Mouse (Mus musculus) liver, embryonic 12.5 days (tissue): ENCODE measurements around the gene Eps8. TPM values are rescaled to one million over a fixed set of nuclear protein-coding genes. Genes with fewer than 3 reads are reported as not detected.
A peak's percentile ranks its signal among the peaks of the same experiment; 100 is the strongest.

Experiments used
- ATAC-seq: fragments of 200-750 bp; cut with Nextera tagmentation; 2 replicates; pipeline ENCODE4 v1.8.0; 2017; ENCODE audit warnings: moderate number of reproducible peaks, mild to moderate bottlenecking, moderate library complexity
- H3K27ac ChIP-seq: fragments of 300-500 bp; sonication (generic); 2 replicates; pipeline ENCODE4 v1.5.1; 2016; ENCODE audit warnings: mild to moderate bottlenecking
- H3K27me3 ChIP-seq: fragments of 300-500 bp; sonication (generic); replicated peaks from 2 replicates; pipeline ENCODE4 v1.6.1; 2016; ENCODE audit warnings: mild to moderate bottlenecking, moderate library complexity
- H3K36me3 ChIP-seq: fragments of 300-500 bp; sonication (generic); 2 replicates; pipeline ENCODE4 v1.6.1; 2016; ENCODE audit warnings: mild to moderate bottlenecking, moderate library complexity
- H3K4me1 ChIP-seq: fragments of 300-500 bp; sonication (generic); 2 replicates; pipeline ENCODE4 v1.6.1; 2016
- H3K4me2 ChIP-seq: fragments of 300-500 bp; sonication (generic); 2 replicates; pipeline ENCODE4 v1.6.1; 2016; ENCODE audit warnings: mild to moderate bottlenecking, moderate library complexity
- H3K4me3 ChIP-seq: fragments of 300-500 bp; sonication (generic); 2 replicates; pipeline ENCODE4 v1.5.1; 2016; ENCODE audit warnings: mild to moderate bottlenecking, moderate library complexity
- H3K9ac ChIP-seq: fragments of 300-500 bp; sonication (generic); 2 replicates; pipeline ENCODE4 v1.6.1; 2016; ENCODE audit warnings: mild to moderate bottlenecking, moderate library complexity
- H3K9me3 ChIP-seq: fragments of 300-500 bp; sonication (generic); replicated peaks from 2 replicates; pipeline ENCODE4 v1.6.1; 2016; ENCODE audit warnings: mild to moderate bottlenecking, moderate library complexity
- WGBS: fragments of 180-500 bp; shearing (Covaris S2); methylation state at CpG from one replicate; pipeline ENCODE4 v1.1.7; 2016; ENCODE audit not compliant: insufficient replicate concordance; 5-methylcytosine and 5-hydroxymethylcytosine counted together
- polyA plus RNA-seq: library from polyadenylated mRNA; unstranded; fragments of >200 nt; fragmentation: Nextera tagmentation; extraction: Ambion mirVana; gene quantifications from 2 replicates; pipeline ENCODE4 v1.2.1, GENCODE M21; 2016

The Eps8 gene
- polyA plus RNA-seq, 1 experiment from 2014 or later: 1.5 TPM

- no peak overlapping the region for H3K27ac ChIP-seq
- ATAC-seq: no peak
- no peak overlapping the region for H3K4me2 ChIP-seq
These were observed 115.5 kb downstream of the Eps8 start for GRCm38 (mm10) chr6:137539219-137539618.

GRCm38 (mm10) chr6:137532758-137533157 is 121.9 kb downstream of the Eps8 start:
- H3K4me1 ChIP-seq: no peaks in the 10 kb centered on the region
- no peak overlapping the region for H3K27ac ChIP-seq
- no peaks in the 10 kb centered on the region for H3K9me3 ChIP-seq
- ATAC-seq: no peak
- H3K9ac ChIP-seq: no peak overlapping the region
- H3K4me3 ChIP-seq: no peak overlapping the region
- WGBS: 70% methylated on average over 8 of the region's 8 CpGs
- H3K4me2 ChIP-seq: no peak overlapping the region
- H3K36me3 ChIP-seq: no peaks in the 10 kb centered on the region
- H3K27me3 ChIP-seq: no peaks in the 10 kb centered on the region

More at GRCm38 (mm10) chr6:137539219-137539618, 115.5 kb downstream of the Eps8 start:
- Histone ChIP-seq H3K4me3 (no peak overlapping the region), H3K9ac (no peak overlapping the region), H3K4me1 (peaks cover 31% of the 10 kb centered on the region), H3K9me3 (no peaks in the 10 kb centered on the region), H3K36me3 (no peaks in the 10 kb centered on the region), H3K27me3 (no peaks in the 10 kb centered on the region)
- 81% methylated on average over 7 of the region's 7 CpGs for WGBS

- no peaks in the 10 kb centered on the region for H3K4me1 ChIP-seq
- H3K9ac ChIP-seq: no peak overlapping the region
- no peaks in the 10 kb centered on the region for H3K9me3 ChIP-seq
- no peak for ATAC-seq
- H3K4me2 ChIP-seq: no peak overlapping the region
- H3K27me3 ChIP-seq: no peaks in the 10 kb centered on the region
- no peak overlapping the region for H3K27ac ChIP-seq
- no peaks in the 10 kb centered on the region for H3K36me3 ChIP-seq
- WGBS: 35% methylated on average over 3 of the region's 3 CpGs
- H3K4me3 ChIP-seq: no peak overlapping the region
These were observed 128.9 kb downstream of the Eps8 start for GRCm38 (mm10) chr6:137525769-137526168.

- Histone ChIP-seq H3K27me3 (0 out of 2 replicates have a peak, but pooled peaks cover 6% of the 10 kb centered on the region), H3K27ac (no peak overlapping the region), H3K4me3 (no peak overlapping the region), H3K36me3 (no peaks in the 10 kb centered on the region), H3K4me1 (no peaks in the 10 kb centered on the region), H3K9ac (no peak overlapping the region), H3K9me3 (no peaks in the 10 kb centered on the region), H3K4me2 (no peak overlapping the region)
- no peak for ATAC-seq
- WGBS: 75% methylated on average over 8 of the region's 8 CpGs
These were observed 134.4 kb downstream of the Eps8 start for GRCm38 (mm10) chr6:137520343-137520704.

- no peak overlapping the region for H3K27ac ChIP-seq
- no peak overlapping the region for H3K9ac ChIP-seq
- H3K4me3 ChIP-seq: no peak overlapping the region
- no peaks in the 10 kb centered on the region for H3K4me1 ChIP-seq
- 0 out of 2 replicates have a peak, but pooled peaks cover 6% of the 10 kb centered on the region for H3K27me3 ChIP-seq
- H3K9me3 ChIP-seq: no peaks in the 10 kb centered on the region
- no peaks in the 10 kb centered on the region for H3K36me3 ChIP-seq
- WGBS: 69% methylated on average over 11 of the region's 11 CpGs
- no peak for ATAC-seq
- no peak overlapping the region for H3K4me2 ChIP-seq
These were observed 134.9 kb downstream of the Eps8 start for GRCm38 (mm10) chr6:137519529-137520342.

GRCm38 (mm10) chr6:137514872-137515271 is 139.8 kb downstream of the Eps8 start:
- Histone ChIP-seq H3K4me1 (peaks cover 13% of the 10 kb centered on the region; the same call in 1 of the 2 replicates), H3K36me3 (no peaks in the 10 kb centered on the region), H3K4me3 (no peak overlapping the region), H3K27ac (no peak overlapping the region), H3K9me3 (no peaks in the 10 kb centered on the region), H3K9ac (no peak overlapping the region), H3K27me3 (0 out of 2 replicates have a peak, but pooled peaks cover 4% of the 10 kb centered on the region), H3K4me2 (no peak overlapping the region)
- whole genome bisulfite sequencing: 61% methylated on average over 4 of the region's 4 CpGs
- no peak for ATAC-seq

GRCm38 (mm10) chr6:137512753-137513152 is 141.9 kb downstream of the Eps8 start:
- ATAC-seq: peak; percentile 79
- no peak overlapping the region for H3K4me2 ChIP-seq
- no peak overlapping the region for H3K27ac ChIP-seq
- no peak overlapping the region for H3K9ac ChIP-seq
- no peak overlapping the region for H3K4me3 ChIP-seq
- H3K27me3 ChIP-seq: no peaks in the 10 kb centered on the region
- no peaks in the 10 kb centered on the region for H3K36me3 ChIP-seq
- peaks cover 13% of the 10 kb centered on the region; the same call in 1 of the 2 replicates for H3K4me1 ChIP-seq
- no peaks in the 10 kb centered on the region for H3K9me3 ChIP-seq
- WGBS: 11% methylated on average over 5 of the region's 5 CpGs

- Histone ChIP-seq H3K4me3 (no peak overlapping the region), H3K27me3 (no peaks in the 10 kb centered on the region), H3K9me3 (no peaks in the 10 kb centered on the region), H3K27ac (no peak overlapping the region), H3K4me1 (peaks cover 13% of the 10 kb centered on the region; the same call in 1 of the 2 replicates), H3K36me3 (no peaks in the 10 kb centered on the region), H3K9ac (no peak overlapping the region), H3K4me2 (no peak overlapping the region)
- no peak for ATAC-seq
- WGBS: 68% methylated on average over 14 of the region's 14 CpGs
These were observed 145.2 kb downstream of the Eps8 start for GRCm38 (mm10) chr6:137509341-137510045.

- Histone ChIP-seq H3K27ac (no peak overlapping the region), H3K27me3 (no peaks in the 10 kb centered on the region), H3K9me3 (no peaks in the 10 kb centered on the region), H3K4me1 (peaks cover 13% of the 10 kb centered on the region; the same call in 1 of the 2 replicates), H3K9ac (no peak overlapping the region), H3K4me3 (no peak overlapping the region), H3K4me2 (no peak overlapping the region), H3K36me3 (no peaks in the 10 kb centered on the region)
- WGBS: 86% methylated on average over 19 of the region's 19 CpGs
- ATAC-seq: no peak
These were observed 145.7 kb downstream of the Eps8 start for GRCm38 (mm10) chr6:137508936-137509335.

- H3K4me1 ChIP-seq: no peaks in the 10 kb centered on the region
- ATAC-seq: no peak
- H3K4me3 ChIP-seq: no peak overlapping the region
- no peak overlapping the region for H3K27ac ChIP-seq
- WGBS: 79% methylated on average over 7 of the region's 7 CpGs
- no peaks in the 10 kb centered on the region for H3K9me3 ChIP-seq
- H3K27me3 ChIP-seq: no peaks in the 10 kb centered on the region
- H3K4me2 ChIP-seq: no peak overlapping the region
- no peaks in the 10 kb centered on the region for H3K36me3 ChIP-seq
- no peak overlapping the region for H3K9ac ChIP-seq
These were observed 148.1 kb downstream of the Eps8 start for GRCm38 (mm10) chr6:137506563-137506962.

GRCm38 (mm10) chr6:137505555-137506227 is 149.0 kb downstream of the Eps8 start:
- no peak overlapping the region for H3K9ac ChIP-seq
- H3K27me3 ChIP-seq: no peaks in the 10 kb centered on the region
- ATAC-seq: no peak
- WGBS: 35% methylated on average over 3 of the region's 3 CpGs
- H3K9me3 ChIP-seq: no peaks in the 10 kb centered on the region
- no peak overlapping the region for H3K4me3 ChIP-seq
- H3K36me3 ChIP-seq: no peaks in the 10 kb centered on the region
- H3K27ac ChIP-seq: no peak overlapping the region
- H3K4me2 ChIP-seq: no peak overlapping the region
- no peaks in the 10 kb centered on the region for H3K4me1 ChIP-seq

- Histone ChIP-seq H3K9ac (no peak overlapping the region), H3K4me1 (no peaks in the 10 kb centered on the region), H3K36me3 (no peaks in the 10 kb centered on the region), H3K27ac (no peak overlapping the region), H3K4me2 (no peak overlapping the region), H3K4me3 (no peak overlapping the region), H3K27me3 (no peaks in the 10 kb centered on the region), H3K9me3 (no peaks in the 10 kb centered on the region)
- no peak for ATAC-seq
- WGBS: 45% methylated on average over 1 of the region's 1 CpGs
These were observed 150.6 kb downstream of the Eps8 start for GRCm38 (mm10) chr6:137504052-137504451.
